Mouse (Mus musculus): ENCODE results near the gene Krtap19-5. TPM values are rescaled to one million over a fixed set of nuclear protein-coding genes. Genes with fewer than 3 reads are reported as not detected.

Gene Krtap19-5
- total RNA-seq (2017), result not detected in 2 replicates

GRCm38 (mm10) chr16:88896357-88896756 lies at the start of gene Krtap19-5:
TSS of gene Krtap19-5 (minus strand) at chr16:88896457.
- ATAC-seq (ENCODE audit: extremely low read depth, insufficient number of reproducible peaks, low FRiP score, poor library complexity, severe bottlenecking), result no peak

GRCm38 (mm10) chr16:88941106-88941505 lies 44.8 kb upstream of the Krtap19-5 start:
- no peak for ATAC-seq (ENCODE audit: extremely low read depth, insufficient number of reproducible peaks, low FRiP score, poor library complexity, severe bottlenecking)

GRCm38 (mm10) chr16:88938252-88938651 lies 42.0 kb upstream of the Krtap19-5 start:
- no peak for ATAC-seq (ENCODE audit: extremely low read depth, insufficient number of reproducible peaks, low FRiP score, poor library complexity, severe bottlenecking)

GRCm38 (mm10) chr16:88932165-88932564 lies 35.9 kb upstream of the Krtap19-5 start, which contains the start of gene Krtap19-9b:
TSS of gene Krtap19-9b (minus strand) at chr16:88932265.
- ATAC-seq (ENCODE audit: extremely low read depth, insufficient number of reproducible peaks, low FRiP score, poor library complexity, severe bottlenecking), result no peak

GRCm38 (mm10) chr16:88886870-88887269 lies 9.4 kb downstream of the Krtap19-5 start:
- ATAC-seq (ENCODE audit: extremely low read depth, insufficient number of reproducible peaks, low FRiP score, poor library complexity, severe bottlenecking), result no peak

DNA sequence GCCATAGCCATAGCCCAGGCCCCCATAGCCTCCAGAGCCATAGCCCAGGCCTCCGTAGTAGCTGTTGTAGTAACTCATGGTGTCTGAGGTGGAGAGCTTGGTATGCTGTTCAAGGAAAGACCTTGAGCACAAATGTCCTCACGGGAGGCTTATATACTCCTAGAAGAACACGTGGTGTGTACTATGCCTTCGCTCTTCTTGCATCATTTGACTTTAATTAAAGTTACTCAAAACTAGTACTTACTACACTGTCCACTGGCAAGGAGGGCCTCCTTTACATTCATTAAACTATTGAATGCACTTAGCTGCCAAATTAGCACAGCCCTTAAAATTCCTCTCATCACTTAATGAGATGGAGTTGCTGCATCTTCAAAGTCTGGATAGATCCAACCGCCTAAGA lies 11.3 kb downstream of the Krtap19-5 start, which contains the start of gene Krtap19-4:
Gene Krtap19-4, minus strand, starts transcription at position 101 of the 400 bp plus-strand sequence.
- no peak for ATAC-seq (ENCODE audit: extremely low read depth, insufficient number of reproducible peaks, low FRiP score, poor library complexity, severe bottlenecking)

- no peak for ATAC-seq (ENCODE audit: extremely low read depth, insufficient number of reproducible peaks, low FRiP score, poor library complexity, severe bottlenecking)
These were observed 18.3 kb downstream of the Krtap19-5 start, which contains the start of gene Krtap19-3 for GRCm38 (mm10) chr16:88877938-88878337. TSS of gene Krtap19-3 (minus strand) at chr16:88878038.

DNA sequence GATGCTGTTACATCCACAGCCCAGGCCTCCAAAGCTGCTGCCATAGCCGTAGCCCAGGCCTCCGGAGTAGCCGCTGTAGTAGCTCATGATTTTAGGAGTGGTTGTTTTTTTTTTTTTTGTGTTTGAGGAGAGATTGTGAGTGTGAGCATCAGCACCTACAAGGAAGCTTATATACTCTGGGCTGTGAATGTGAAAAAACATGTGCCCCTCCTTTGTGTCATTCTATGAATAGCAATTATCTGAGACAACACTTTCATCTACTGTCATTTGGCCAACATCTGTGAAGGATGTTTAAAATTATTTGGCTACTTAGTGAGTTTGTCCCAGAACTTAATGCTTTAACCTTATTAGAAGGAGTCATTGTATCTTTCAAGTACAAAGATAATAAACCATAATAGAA lies 22.1 kb downstream of the Krtap19-5 start, which contains the start of gene Krtap19-2:
Gene Krtap19-2, minus strand, starts transcription at position 101 of the 400 bp plus-strand sequence.
- ATAC-seq (ENCODE audit: extremely low read depth, insufficient number of reproducible peaks, low FRiP score, poor library complexity, severe bottlenecking), result no peak

DNA sequence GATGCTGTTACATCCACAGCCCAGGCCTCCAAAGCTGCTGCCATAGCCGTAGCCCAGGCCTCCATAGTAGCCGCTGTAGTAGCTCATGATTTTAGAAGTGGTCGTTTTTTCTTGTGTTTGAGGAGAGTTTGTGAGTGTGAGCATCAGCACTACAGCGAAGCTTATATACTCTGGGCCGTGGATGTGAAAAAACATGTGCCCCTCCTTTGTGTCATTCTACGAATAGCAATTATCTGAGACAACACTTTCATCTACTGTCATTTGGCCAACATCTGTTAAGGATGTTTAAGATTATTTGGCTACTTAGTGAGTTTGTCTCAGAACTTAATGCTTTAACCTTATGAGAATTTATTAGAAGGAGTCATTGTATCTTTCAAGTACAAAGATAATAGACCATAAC lies 26.9 kb downstream of the Krtap19-5 start, which contains the start of gene Krtap19-1:
Gene Krtap19-1, minus strand, starts transcription at position 101 of the 400 bp plus-strand sequence.
- ATAC-seq (ENCODE audit: extremely low read depth, insufficient number of reproducible peaks, low FRiP score, poor library complexity, severe bottlenecking), result no peak

DNA sequence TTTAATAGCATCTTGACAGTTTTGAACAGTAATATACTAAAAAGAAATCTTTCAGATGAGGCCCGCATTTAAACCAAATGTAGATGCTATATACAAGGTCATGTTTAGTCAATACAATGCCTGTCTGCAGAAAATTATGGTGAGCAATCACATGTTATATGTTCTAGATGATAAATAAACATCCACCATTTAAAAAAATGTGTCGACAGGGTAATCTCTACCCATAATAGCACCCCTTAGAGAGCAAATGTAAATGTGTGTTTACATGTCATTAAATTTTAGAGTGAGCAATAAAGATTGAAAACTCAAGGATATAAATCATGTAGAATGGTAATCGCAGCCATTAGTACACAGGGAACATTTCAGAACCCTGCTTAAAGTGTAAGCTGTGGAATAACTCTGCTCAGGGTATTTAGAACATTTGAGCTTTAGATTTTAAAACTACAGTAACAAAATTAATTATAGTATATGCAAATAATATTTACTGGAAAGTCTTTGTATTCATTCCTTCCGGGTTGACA lies 31.3 kb downstream of the Krtap19-5 start:
- no peak for ATAC-seq (ENCODE audit: extremely low read depth, insufficient number of reproducible peaks, low FRiP score, poor library complexity, severe bottlenecking)

DNA sequence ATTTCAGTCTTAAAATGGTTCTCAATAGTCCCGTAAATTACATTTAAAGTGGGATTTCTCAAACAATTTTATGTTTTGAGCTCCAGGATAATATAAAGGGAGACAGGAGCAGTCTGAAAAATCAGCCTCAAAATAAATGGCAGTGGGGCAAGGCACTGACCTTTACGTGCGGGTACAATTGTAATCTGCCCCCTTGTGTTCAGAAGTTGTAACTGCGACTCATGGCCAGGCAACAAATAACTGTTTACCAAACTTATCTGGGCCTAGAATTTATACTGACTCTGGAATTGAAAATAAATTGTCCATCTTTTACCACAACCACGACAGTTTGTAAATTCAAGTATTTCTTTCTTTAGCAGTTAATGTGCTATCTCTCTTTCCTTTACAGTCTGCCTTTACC lies 44.8 kb downstream of the Krtap19-5 start:
- ATAC-seq (ENCODE audit: extremely low read depth, insufficient number of reproducible peaks, low FRiP score, poor library complexity, severe bottlenecking), result no peak

DNA sequence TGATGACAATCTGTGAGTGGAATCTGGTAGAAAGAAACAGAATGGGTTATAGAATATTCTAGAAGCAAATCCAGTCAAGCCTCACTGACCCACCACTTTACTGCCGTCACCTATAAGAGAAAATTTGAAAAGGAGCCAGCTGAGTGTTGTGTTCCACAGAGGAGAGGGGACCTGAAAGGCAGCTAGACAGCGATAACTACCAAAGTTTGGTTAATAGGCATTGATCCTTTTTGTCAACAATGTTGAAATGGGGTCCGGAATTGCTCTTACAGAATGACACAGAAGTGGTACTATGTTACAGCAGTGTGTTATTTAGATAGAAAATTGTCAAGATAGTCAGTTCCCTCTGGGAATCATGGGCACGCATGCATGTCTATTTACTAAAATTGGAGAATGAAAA lies 47.7 kb downstream of the Krtap19-5 start:
- no peak for ATAC-seq (ENCODE audit: extremely low read depth, insufficient number of reproducible peaks, low FRiP score, poor library complexity, severe bottlenecking)

DNA sequence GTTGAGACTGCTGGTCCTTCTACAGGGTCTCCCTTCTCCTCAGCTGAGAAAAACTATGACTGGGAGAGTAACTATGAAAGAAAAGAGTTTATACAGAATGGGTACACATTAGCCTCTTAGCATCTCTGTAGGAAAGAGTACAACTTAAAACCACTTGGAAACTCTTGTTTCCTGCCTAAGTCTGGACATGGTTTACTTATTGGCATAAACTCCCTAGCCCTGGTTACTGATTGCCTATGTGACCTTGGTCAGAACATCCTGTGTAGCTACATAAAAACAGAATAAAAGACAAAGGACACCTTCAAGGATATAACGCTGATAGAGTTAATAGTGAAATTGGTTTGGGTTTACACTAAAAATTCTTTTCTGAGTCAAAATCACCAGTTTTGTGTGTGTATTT lies 48.9 kb downstream of the Krtap19-5 start:
- no peak for ATAC-seq (ENCODE audit: extremely low read depth, insufficient number of reproducible peaks, low FRiP score, poor library complexity, severe bottlenecking)

Other genes starting within 250 kb of the Krtap19-5 start
- not detected in 2 replicates for gene Krtap26-1, start 248.7 kb downstream of the Krtap19-5 start, total RNA-seq (2017)
- gene Krtap27-1, start 224.8 kb downstream of the Krtap19-5 start, total RNA-seq (2017), result not detected in 2 replicates
- not detected in 2 replicates for gene 2310061N02Rik, start 188.5 kb downstream of the Krtap19-5 start, total RNA-seq (2017)
- not detected in 2 replicates for gene Krtap13-1, start 167.6 kb downstream of the Krtap19-5 start, total RNA-seq (2017)
- gene Krtap13, start 144.8 kb downstream of the Krtap19-5 start, total RNA-seq (2017), result not detected in 2 replicates
- not detected in 2 replicates for gene 2310034C09Rik, start 137.6 kb downstream of the Krtap19-5 start, total RNA-seq (2017)
- gene 2310057N15Rik, start 122.3 kb downstream of the Krtap19-5 start, total RNA-seq (2017), result not detected in 2 replicates
- gene Gm5965, start 118.6 kb downstream of the Krtap19-5 start, total RNA-seq (2017), result not detected in 2 replicates
- gene Gm20741, start 84.2 kb downstream of the Krtap19-5 start, total RNA-seq (2017), result not detected in 2 replicates
- not detected in 2 replicates for gene Krtap15, start 76.2 kb downstream of the Krtap19-5 start, total RNA-seq (2017)
- not detected in 2 replicates for gene Krtap14, start 70.3 kb downstream of the Krtap19-5 start, total RNA-seq (2017)
- not detected in 2 replicates for gene Krtap19-1, start 27.0 kb downstream of the Krtap19-5 start, total RNA-seq (2017)
- not detected in 2 replicates for gene Krtap19-2, start 22.2 kb downstream of the Krtap19-5 start, total RNA-seq (2017)
- not detected in 2 replicates for gene Krtap19-3, start 18.4 kb downstream of the Krtap19-5 start, total RNA-seq (2017)
- gene Krtap19-4, start 11.4 kb downstream of the Krtap19-5 start, total RNA-seq (2017), result not detected in 2 replicates
- not detected in 2 replicates for gene Krtap19-9b, start 35.8 kb upstream of the Krtap19-5 start, total RNA-seq (2017)
- not detected in 2 replicates for gene Krtap16-3, start 66.4 kb upstream of the Krtap19-5 start, total RNA-seq (2017)
- not detected in 2 replicates for gene Krtap22-2, start 114.3 kb upstream of the Krtap19-5 start, total RNA-seq (2017)
- gene Gm10229, start 118.8 kb upstream of the Krtap19-5 start, total RNA-seq (2017), result not detected in 2 replicates
- gene Krtap6-1, start 135.2 kb upstream of the Krtap19-5 start, total RNA-seq (2017), result not detected in 2 replicates
- not detected in 2 replicates for gene Gm10228, start 145.0 kb upstream of the Krtap19-5 start, total RNA-seq (2017)
- gene Krtap6-5, start 151.4 kb upstream of the Krtap19-5 start, total RNA-seq (2017), result not detected in 2 replicates
- not detected in 2 replicates for gene 1110025L11Rik, start 167.5 kb upstream of the Krtap19-5 start, total RNA-seq (2017)
- gene Krtap6-3, start 187.6 kb upstream of the Krtap19-5 start, total RNA-seq (2017), result not detected in 2 replicates
- not detected in 2 replicates for gene Gm6358, start 244.4 kb upstream of the Krtap19-5 start, total RNA-seq (2017)